Mouse (Mus musculus): Measurements from ENCODE around the gene Tjp3.

Tjp3 gene

GRCm38 (mm10) chr10:81268056-81268455 lies 23.3 kb downstream of the Tjp3 start:
- DNase-seq (ENCODE audit: low read depth, low spot score), result peak; percentile 87

GRCm38 (mm10) chr10:81266211-81267105 lies 24.9 kb downstream of the Tjp3 start, which contains the start of the genes Mrpl54 and Apba3:
TSS of gene Mrpl54 (minus strand) at chr10:81266934.
TSS of gene Apba3 (plus strand) at chr10:81266960.
- DNase-seq (ENCODE audit: low read depth, low spot score), result peak; percentile 91

- no peak for DNase-seq (ENCODE audit: low read depth, low spot score)
Measured at GRCm38 (mm10) chr10:81265540-81265939, 25.8 kb downstream of the Tjp3 start.

GRCm38 (mm10) chr10:81261025-81261424 lies 30.4 kb downstream of the Tjp3 start:
- no peak for DNase-seq (ENCODE audit: low read depth, low spot score)

GRCm38 (mm10) chr10:81259225-81259884 lies 32.0 kb downstream of the Tjp3 start:
- no peak for DNase-seq (ENCODE audit: low read depth, low spot score)

GRCm38 (mm10) chr10:81257158-81258039 lies 34.0 kb downstream of the Tjp3 start:
- DNase-seq (ENCODE audit: low read depth, low spot score), result no peak

GRCm38 (mm10) chr10:81254886-81255285 lies 36.5 kb downstream of the Tjp3 start:
- no peak for DNase-seq (ENCODE audit: low read depth, low spot score)

- DNase-seq (ENCODE audit: low read depth, low spot score), result peak; percentile 32
Measured at GRCm38 (mm10) chr10:81252424-81253419, 38.7 kb downstream of the Tjp3 start, which contains the start of gene Matk. TSS of gene Matk (plus strand) at chr10:81252935.

- DNase-seq (ENCODE audit: low read depth, low spot score), result no peak
Measured at GRCm38 (mm10) chr10:81249442-81249841, 41.9 kb downstream of the Tjp3 start.

- DNase-seq (ENCODE audit: low read depth, low spot score), result no peak
Measured at GRCm38 (mm10) chr10:81247804-81248203, 43.6 kb downstream of the Tjp3 start.

GRCm38 (mm10) chr10:81245166-81245565 lies 46.2 kb downstream of the Tjp3 start:
- DNase-seq (ENCODE audit: low read depth, low spot score), result no peak

- peak; percentile 65 for DNase-seq (ENCODE audit: low read depth, low spot score)
Measured at GRCm38 (mm10) chr10:81244595-81244994, 46.8 kb downstream of the Tjp3 start.

- no peak for DNase-seq (ENCODE audit: low read depth, low spot score)
Measured at GRCm38 (mm10) chr10:81244146-81244545, 47.2 kb downstream of the Tjp3 start.

- DNase-seq (ENCODE audit: low read depth, low spot score), result no peak
Measured at GRCm38 (mm10) chr10:81242021-81242420, 49.4 kb downstream of the Tjp3 start.

GRCm38 (mm10) chr10:81240876-81241275 lies 50.5 kb downstream of the Tjp3 start:
- DNase-seq (ENCODE audit: low read depth, low spot score), result peak; percentile 48

GRCm38 (mm10) chr10:81238618-81239017 lies 52.8 kb downstream of the Tjp3 start:
- no peak for DNase-seq (ENCODE audit: low read depth, low spot score)

GRCm38 (mm10) chr10:81236471-81237268 lies 54.7 kb downstream of the Tjp3 start:
- DNase-seq (ENCODE audit: low read depth, low spot score), result no peak

GRCm38 (mm10) chr10:81234206-81234605 lies 57.2 kb downstream of the Tjp3 start:
- DNase-seq (ENCODE audit: low read depth, low spot score), result no peak

GRCm38 (mm10) chr10:81233226-81233585 lies 58.2 kb downstream of the Tjp3 start:
- DNase-seq (ENCODE audit: low read depth, low spot score), result no peak

Data from retina, postnatal 7 days (tissue).